8 mouse cellular contexts compared by ENCODE assay signal in genomic region chr19:24030511-24030870, GRCm38 (mm10). TPM values are rescaled to one million over a fixed set of nuclear protein-coding genes. Genes with fewer than 3 reads are reported as not detected.
DNase-seq lines count a peak whose midpoint lies in the region; ATAC-seq lines count a peak whose summit lies in the region.

No protein-coding gene starts in this region.

- H3K27me3 ChIP-seq in forebrain, embryonic 13.5 days: peaks cover 55% of the 10 kb centered on the region
- H3K27me3 ChIP-seq in hindbrain, embryonic 16.5 days (replicated peaks; ENCODE audit: control insufficient read depth, insufficient read depth, low read length): no peaks in the 10 kb centered on the region; the same call in 1 of the 2 replicates
- peaks cover 49% of the 10 kb centered on the region for H3K27me3 ChIP-seq in liver, embryonic 11.5 days (replicated peaks; ENCODE audit: control insufficient read depth, insufficient read depth, low read length)
- H3K27me3 ChIP-seq in neural tube, embryonic 15.5 days (replicated peaks): peaks cover 15% of the 10 kb centered on the region

- no peaks in the 10 kb centered on the region for H3K9me3 ChIP-seq in forebrain, embryonic 13.5 days (replicated peaks)
- no peaks in the 10 kb centered on the region for H3K9me3 ChIP-seq in hindbrain, embryonic 16.5 days (ENCODE audit: control insufficient read depth, low read length)
- H3K9me3 ChIP-seq in liver, embryonic 11.5 days (ENCODE audit: control insufficient read depth, low read length): no peaks in the 10 kb centered on the region
- no peaks in the 10 kb centered on the region for H3K9me3 ChIP-seq in neural tube, embryonic 15.5 days (replicated peaks)

- H3K27ac ChIP-seq in forebrain, embryonic 13.5 days: no peak overlapping the region
- H3K27ac ChIP-seq in hindbrain, embryonic 16.5 days (ENCODE audit: low read depth, low read length): peak overlapping the region; percentile 81
- H3K27ac ChIP-seq in liver, embryonic 11.5 days (ENCODE audit: low read depth, low read length): no peak overlapping the region
- H3K27ac ChIP-seq in neural tube, embryonic 15.5 days (replicated peaks): peak overlapping the region; percentile 61

- DNase-seq in cerebellum, adult 11 months: peak; percentile 19
- DNase-seq in cerebellum, adult 8-10 months: no peak
- peak; percentile 38 for DNase-seq in ZHBTc4 (ENCODE audit: low read depth, low spot score)
- peak; percentile 34 for DNase-seq in liver, embryonic 11.5 days (ENCODE audit: low spot score)
- DNase-seq in spleen, adult 12 weeks (ENCODE audit: low spot score): no peak

- H3K4me1 ChIP-seq in forebrain, embryonic 13.5 days: peaks cover 15% of the 10 kb centered on the region
- peaks cover 12% of the 10 kb centered on the region for H3K4me1 ChIP-seq in hindbrain, embryonic 16.5 days (ENCODE audit: control insufficient read depth, insufficient read depth, low read depth, low read length)
- no peaks in the 10 kb centered on the region for H3K4me1 ChIP-seq in liver, embryonic 11.5 days (replicated peaks; ENCODE audit: control insufficient read depth, insufficient read depth, low read length)
- peaks cover 15% of the 10 kb centered on the region for H3K4me1 ChIP-seq in neural tube, embryonic 15.5 days

- peak overlapping the region; percentile 79 for H3K9ac ChIP-seq in forebrain, embryonic 13.5 days
- peak overlapping the region; percentile 90 for H3K9ac ChIP-seq in hindbrain, embryonic 16.5 days (ENCODE audit: low read depth, low read length)
- no peak overlapping the region for H3K9ac ChIP-seq in liver, embryonic 11.5 days (ENCODE audit: low read depth, low read length)
- H3K9ac ChIP-seq in neural tube, embryonic 15.5 days (replicated peaks): peak overlapping the region; percentile 78

- WGBS in forebrain, embryonic 13.5 days: 0% methylated on average over 31 of the region's 49 CpGs
- WGBS in hindbrain, embryonic 16.5 days: 0% methylated on average over 16 of the region's 49 CpGs
- under 1% methylated on average over 25 of the region's 49 CpGs for WGBS in liver, embryonic 11.5 days
- 0% methylated on average over 16 of the region's 49 CpGs for WGBS in neural tube, embryonic 15.5 days

- peak overlapping the region; percentile 65 for H3K4me3 ChIP-seq in forebrain, embryonic 13.5 days
- H3K4me3 ChIP-seq in hindbrain, embryonic 16.5 days (ENCODE audit: low read length): peak overlapping the region; percentile 89
- peak overlapping the region; percentile 56 for H3K4me3 ChIP-seq in liver, embryonic 11.5 days (ENCODE audit: low read depth, low read length)
- peak overlapping the region; percentile 62 for H3K4me3 ChIP-seq in neural tube, embryonic 15.5 days (replicated peaks)

- H3K4me2 ChIP-seq in forebrain, embryonic 13.5 days: peak overlapping the region; percentile 91
- peak overlapping the region; percentile 86 for H3K4me2 ChIP-seq in hindbrain, embryonic 16.5 days (ENCODE audit: low read length)
- peak overlapping the region; percentile 71 for H3K4me2 ChIP-seq in liver, embryonic 11.5 days
- peak overlapping the region; percentile 91 for H3K4me2 ChIP-seq in neural tube, embryonic 15.5 days

- no peaks in the 10 kb centered on the region for H3K36me3 ChIP-seq in forebrain, embryonic 13.5 days (ENCODE audit: poor library complexity, severe bottlenecking)
- H3K36me3 ChIP-seq in hindbrain, embryonic 16.5 days (ENCODE audit: control insufficient read depth, insufficient read depth, low read length): no peaks in the 10 kb centered on the region
- H3K36me3 ChIP-seq in liver, embryonic 11.5 days (ENCODE audit: control insufficient read depth, insufficient read depth, low read length): no peaks in the 10 kb centered on the region
- H3K36me3 ChIP-seq in neural tube, embryonic 15.5 days: no peaks in the 10 kb centered on the region

- peak; percentile 80 for ATAC-seq in forebrain, embryonic 13.5 days
- ATAC-seq in hindbrain, embryonic 16.5 days: peak; percentile 85
- peak; percentile 31; the same call in 1 of the 2 replicates for ATAC-seq in liver, embryonic 11.5 days (replicated peaks; ENCODE audit: low FRiP score)
- ATAC-seq in neural tube, embryonic 15.5 days (ENCODE audit: low FRiP score): peak; percentile 89

RNA-seq across cellular contexts. Expression of gene Fam189a2, which starts 0.3 kb away (rescaled TPM):
- 0.35 and 0.47 TPM in 2 replicates for polyA plus RNA-seq in forebrain, embryonic 13.5 days (2015; fragmentation: Nextera tagmentation; extraction: Ambion mirVana)
- 1.4 and 2.7 TPM in 2 replicates for polyA plus RNA-seq in hindbrain, embryonic 16.5 days (2015; fragmentation: Nextera tagmentation; extraction: Ambion mirVana)
- polyA plus RNA-seq in liver, embryonic 11.5 days (2014; fragmentation: Nextera tagmentation; extraction: Ambion mirVana): 0.13 and 0.19 TPM in 2 replicates
- polyA plus RNA-seq in neural tube, embryonic 15.5 days (2015; fragmentation: Nextera tagmentation; extraction: Ambion mirVana): 1.6 and 1.9 TPM in 2 replicates

Comparison
In these comparisons a context has a peak if more than half of its experiments do, and no peak if none do; other contexts are left out.
1. DNase-seq: peak in cerebellum, adult 11 months (single experiment), ZHBTc4 (single experiment) and liver, embryonic 11.5 days (single experiment); none in cerebellum, adult 8-10 months (single experiment) and spleen, adult 12 weeks (single experiment).
2. ATAC-seq: peak in every context shown above with its lines; median percentile 89 in neural tube, embryonic 15.5 days; 85 in hindbrain, embryonic 16.5 days; 80 in forebrain, embryonic 13.5 days; 31 in liver, embryonic 11.5 days.
3. H3K27ac ChIP-seq: peak in hindbrain, embryonic 16.5 days (single experiment) and neural tube, embryonic 15.5 days (single experiment); none in forebrain, embryonic 13.5 days (single experiment) and liver, embryonic 11.5 days (single experiment).
4. Peak in every context shown above with its lines, with median percentiles within 50 percentile points of each other: H3K4me2 ChIP-seq and H3K4me3 ChIP-seq.